Mouse (Mus musculus) MEL (cell line): ENCODE results near the gene Fam213a. TPM values are rescaled to one million over a fixed set of nuclear protein-coding genes. Genes with fewer than 3 reads are reported as not detected.

Experiments used
- DNase-seq: peaks from one replicate; pipeline ENCODE4 v3.0.0; 2011; ENCODE audit warnings: low read depth, low spot score
- H3K27ac ChIP-seq: 2 replicates; pipeline ENCODE4 v1.5.1; 2012; ENCODE audit warnings: low read depth, mild to moderate bottlenecking, control low read depth, low read length, moderate library complexity; ENCODE audit not compliant: control insufficient read depth
- H3K27me3 ChIP-seq, 2 experiments: fragments of 150-350 bp in 1 of 2; sonication (generic) in 1 of 2; 2 replicates each; pipeline ENCODE4 v1.6.1; 2012; ENCODE audit warnings: low read length in 2 of 2, mild to moderate bottlenecking in 2 of 2, improper control_type of control experiment in 1 of 2, moderate library complexity in 1 of 2; ENCODE audit not compliant: insufficient read depth in 2 of 2, control insufficient read depth in 1 of 2
- H3K36me3 ChIP-seq, 2 experiments: 2 replicates each; pipeline ENCODE4 v1.6.1; 2012 to 2014; ENCODE audit warnings: low read length in 2 of 2, improper control_type of control experiment in 1 of 2, inconsistent platforms in 1 of 2, mild to moderate bottlenecking in 1 of 2; ENCODE audit not compliant: insufficient read depth in 2 of 2, control insufficient read depth in 1 of 2
- H3K4me1 ChIP-seq, 2 experiments: fragments of 150-350 bp in 1 of 2; sonication (generic) in 1 of 2; 2 replicates each; pipeline ENCODE4 v1.6.1; 2012; ENCODE audit warnings: low read length in 2 of 2, improper control_type of control experiment in 1 of 2, mild to moderate bottlenecking in 1 of 2; ENCODE audit not compliant: insufficient read depth in 2 of 2, control insufficient read depth in 1 of 2
- H3K4me3 ChIP-seq, 2 experiments: fragments of 150-350 bp in 1 of 2; sonication (generic) in 1 of 2; 2 replicates each; pipeline ENCODE4 v1.5.1; 2012; ENCODE audit warnings: low read depth in 2 of 2, low read length in 2 of 2, mild to moderate bottlenecking in 2 of 2, moderate library complexity in 2 of 2, control low read depth in 1 of 2, improper control_type of control experiment in 1 of 2; ENCODE audit not compliant: control insufficient read depth in 1 of 2, insufficient read depth in 1 of 2
- H3K79me2 ChIP-seq: 2 replicates; pipeline ENCODE4 v1.6.1; 2012; ENCODE audit warnings: mild to moderate bottlenecking, low read length, moderate library complexity; ENCODE audit not compliant: control insufficient read depth, poor library complexity, insufficient read depth
- H3K9ac ChIP-seq: 2 replicates; pipeline ENCODE4 v1.6.1; 2012; ENCODE audit warnings: low read depth, mild to moderate bottlenecking, control low read depth, low read length, moderate library complexity; ENCODE audit not compliant: control insufficient read depth, poor library complexity, severe bottlenecking
- H3K9me3 ChIP-seq: fragments of 150-350 bp; sonication (generic); replicated peaks from 2 replicates; pipeline ENCODE4 v1.6.1; 2012; ENCODE audit warnings: mild to moderate bottlenecking, low read length, improper control_type of control experiment, moderate library complexity; ENCODE audit not compliant: insufficient read depth
- BHLHE40 ChIP-seq: IDR thresholded peaks from 2 replicates; pipeline ENCODE4 v1.6.1; 2012; ENCODE audit warnings: low read depth, mild to moderate bottlenecking, inconsistent platforms, low read length, improper control_type of control experiment, borderline replicate concordance
- CHD1 ChIP-seq: IDR thresholded peaks from 2 replicates; pipeline ENCODE4 v1.6.1; 2012; ENCODE audit warnings: low read depth, mild to moderate bottlenecking, inconsistent platforms, low read length, improper control_type of control experiment
- CHD2 ChIP-seq: IDR thresholded peaks from 2 replicates; pipeline ENCODE4 v1.6.1; 2011; ENCODE audit warnings: low read length, improper control_type of control experiment
- CTCF ChIP-seq, 3 experiments: IDR thresholded peaks in 2 of 3; conservative IDR thresholded peaks in 1 of 3; 2 replicates each; pipeline ENCODE4 v1.5.1; 2011 to 2012; ENCODE audit warnings: low read length in 3 of 3, low read depth in 2 of 3, mild to moderate bottlenecking in 2 of 3, improper control_type of control experiment in 1 of 3, inconsistent platforms in 1 of 3, mixed read lengths in 1 of 3, moderate library complexity in 1 of 3; ENCODE audit not compliant: control insufficient read depth in 1 of 3, insufficient read depth in 1 of 3, poor library complexity in 1 of 3, severe bottlenecking in 1 of 3
- E2F4 ChIP-seq: IDR thresholded peaks from 2 replicates; pipeline ENCODE4 v1.6.1; 2011; ENCODE audit warnings: low read depth, low read length, improper control_type of control experiment, borderline replicate concordance
- ETS1 ChIP-seq: IDR thresholded peaks from 2 replicates; pipeline ENCODE4 v1.6.1; 2012; ENCODE audit warnings: low read depth, mild to moderate bottlenecking, inconsistent platforms, low read length, improper control_type of control experiment, moderate library complexity
- HCFC1 ChIP-seq: IDR thresholded peaks from 2 replicates; pipeline ENCODE4 v1.6.1; 2012; ENCODE audit warnings: low read depth, mild to moderate bottlenecking, inconsistent platforms, low read length, improper control_type of control experiment, moderate library complexity
- JUND ChIP-seq: IDR thresholded peaks from 2 replicates; pipeline ENCODE4 v1.6.1; 2011; ENCODE audit warnings: low read depth, mild to moderate bottlenecking, improper control_type of control experiment, low read length
- MAFK ChIP-seq: IDR thresholded peaks from 2 replicates; pipeline ENCODE4 v1.6.1; 2011; ENCODE audit warnings: low read depth, mild to moderate bottlenecking, low read length, improper control_type of control experiment, borderline replicate concordance
- MAX ChIP-seq: IDR thresholded peaks from 2 replicates; pipeline ENCODE4 v1.6.1; 2011; ENCODE audit warnings: low read length, improper control_type of control experiment
- MEF2A ChIP-seq: IDR thresholded peaks from 2 replicates; pipeline ENCODE4 v1.6.1; 2014; ENCODE audit warnings: low read depth, mild to moderate bottlenecking, inconsistent platforms, low read length, improper control_type of control experiment; ENCODE audit not compliant: poor library complexity, insufficient replicate concordance, severe bottlenecking; ENCODE audit errors: extremely low read depth
- MXI1 ChIP-seq: IDR thresholded peaks from 2 replicates; pipeline ENCODE4 v1.6.1; 2011; ENCODE audit warnings: mild to moderate bottlenecking, low read depth, low read length, improper control_type of control experiment
- MYB ChIP-seq: IDR thresholded peaks from 2 replicates; pipeline ENCODE4 v1.6.1; 2011; ENCODE audit warnings: mild to moderate bottlenecking, low read depth, low read length, improper control_type of control experiment
- MYC ChIP-seq: IDR thresholded peaks from 2 replicates; pipeline ENCODE4 v1.6.1; 2011; ENCODE audit warnings: low read depth, mild to moderate bottlenecking, low read length, improper control_type of control experiment, moderate library complexity
- NRF1 ChIP-seq: IDR thresholded peaks from 2 replicates; pipeline ENCODE4 v1.6.1; 2014; ENCODE audit warnings: low read depth, mild to moderate bottlenecking, inconsistent platforms, low read length, improper control_type of control experiment, moderate library complexity; ENCODE audit not compliant: poor library complexity, insufficient read depth, severe bottlenecking
- POLR2A ChIP-seq, 2 experiments: IDR thresholded peaks; 2 replicates each; pipeline ENCODE4 v1.6.1; 2011 to 2012; ENCODE audit warnings: low read length in 2 of 2, mild to moderate bottlenecking in 2 of 2, control low read depth in 1 of 2, improper control_type of control experiment in 1 of 2, low read depth in 1 of 2, moderate library complexity in 1 of 2; ENCODE audit not compliant: control insufficient read depth in 1 of 2, insufficient read depth in 1 of 2, poor library complexity in 1 of 2
- POLR2AphosphoS2 ChIP-seq: IDR thresholded peaks from 2 replicates; pipeline ENCODE4 v1.6.1; 2011; ENCODE audit warnings: low read length, improper control_type of control experiment
- POLR2AphosphoS5 ChIP-seq: IDR thresholded peaks from 2 replicates; pipeline ENCODE4 v1.6.1; 2012; ENCODE audit warnings: low read depth, borderline replicate concordance, mild to moderate bottlenecking, inconsistent platforms, low read length, moderate library complexity, mixed read lengths
- RAD21 ChIP-seq: IDR thresholded peaks from 2 replicates; pipeline ENCODE4 v1.6.1; 2011; ENCODE audit warnings: mild to moderate bottlenecking, low read depth, low read length, improper control_type of control experiment
- RCOR1 ChIP-seq: IDR thresholded peaks from 2 replicates; pipeline ENCODE4 v1.6.1; 2012; ENCODE audit warnings: low read depth, mild to moderate bottlenecking, inconsistent platforms, low read length, improper control_type of control experiment
- SIN3A ChIP-seq: IDR thresholded peaks from 2 replicates; pipeline ENCODE4 v1.6.1; 2012; ENCODE audit warnings: low read length, improper control_type of control experiment, inconsistent platforms
- SMC3 ChIP-seq: IDR thresholded peaks from 2 replicates; pipeline ENCODE4 v1.6.1; 2011; ENCODE audit warnings: low read depth, low read length, improper control_type of control experiment
- TBP ChIP-seq: IDR thresholded peaks from 2 replicates; pipeline ENCODE4 v1.8.0; 2011; ENCODE audit warnings: low read depth, low read length, improper control_type of control experiment
- TCF12 ChIP-seq: IDR thresholded peaks from 2 replicates; pipeline ENCODE4 v1.6.1; 2014; ENCODE audit warnings: low read depth, mild to moderate bottlenecking, inconsistent platforms, low read length, improper control_type of control experiment, moderate library complexity
- UBTF ChIP-seq: IDR thresholded peaks from 2 replicates; pipeline ENCODE4 v1.6.1; 2012; ENCODE audit warnings: low read depth, mild to moderate bottlenecking, inconsistent platforms, low read length, improper control_type of control experiment, moderate library complexity, borderline replicate concordance; ENCODE audit not compliant: insufficient read depth
- ZC3H11A ChIP-seq: IDR thresholded peaks from 2 replicates; pipeline ENCODE4 v1.6.1; 2012; ENCODE audit warnings: low read depth, mild to moderate bottlenecking, inconsistent platforms, low read length, improper control_type of control experiment
- ZKSCAN1 ChIP-seq: IDR thresholded peaks from 2 replicates; pipeline ENCODE4 v1.6.1; 2012; ENCODE audit warnings: low read depth, mild to moderate bottlenecking, inconsistent platforms, low read length, improper control_type of control experiment, moderate library complexity
- ZMIZ1 ChIP-seq: IDR thresholded peaks from 2 replicates; pipeline ENCODE4 v1.6.1; 2012; ENCODE audit warnings: low read depth, mild to moderate bottlenecking, inconsistent platforms, low read length, improper control_type of control experiment, moderate library complexity
- ZNF384 ChIP-seq: IDR thresholded peaks from 2 replicates; pipeline ENCODE4 v1.6.1; 2012; ENCODE audit warnings: low read depth, mild to moderate bottlenecking, inconsistent platforms, low read length, improper control_type of control experiment
- polyA plus RNA-seq, 2 experiments: library from polyadenylated mRNA; stranded (reverse) in 1 of 2; unstranded in 1 of 2; fragments of >175 nt in 1 of 2; fragments of >200 nt in 1 of 2; gene quantifications; 2 replicates each; pipeline versions ENCODE4 v1.2.1 to v1.2.4; 2012; ENCODE audit warnings: low replicate concordance in 2 of 2, low read depth in 1 of 2; ENCODE audit not compliant: insufficient read length in 2 of 2, insufficient read depth in 1 of 2, missing spikeins in 1 of 2
- total RNA-seq: library from RNA; depleted of rRNA; stranded (reverse); fragments of 300-350 nt; gene quantifications from 2 replicates; pipeline ENCODE4 v1.2.3, GENCODE M21; 2012

Fam213a gene
- total and polyA plus RNA-seq, 3 experiments: 19.2 to 28.5 TPM; not detected in 1

DNA sequence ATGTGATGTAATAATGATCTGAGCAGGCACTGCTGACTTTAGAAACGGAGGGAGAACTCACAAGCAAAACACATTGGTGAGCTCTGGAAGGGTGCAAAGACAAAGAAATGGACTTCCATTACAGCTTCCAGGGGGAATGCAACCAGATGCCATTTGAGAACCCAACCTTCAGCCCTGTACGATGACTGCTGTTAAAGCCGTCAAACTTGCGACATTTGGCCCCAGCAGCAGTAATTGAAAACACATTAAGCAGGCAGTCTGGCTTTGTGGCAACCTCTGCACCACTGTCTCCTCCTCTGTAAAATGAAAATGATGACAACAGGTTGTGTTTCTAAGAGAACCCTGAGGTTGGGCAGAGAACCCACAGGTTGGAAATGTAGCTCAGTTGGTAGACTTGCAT, 12.8 kb downstream of the Fam213a start:
- TF ChIP-seq MXI1: no peak
- TF ChIP-seq ETS1: no peak
- TF ChIP-seq SIN3A: no peak
- TF ChIP-seq E2F4: no peak
- no peak for TF ChIP-seq MYC
- TF ChIP-seq MAX: no peak
- no peak for TF ChIP-seq POLR2AphosphoS5
- no peak for TF ChIP-seq MAFK
- no peak for TF ChIP-seq TBP
- no peak for TF ChIP-seq ZNF384
- no peak for TF ChIP-seq BHLHE40
- no peak for TF ChIP-seq CTCF (IDR thresholded peaks at IDR 0.05 in 2 of 3, conservative IDR thresholded peaks at IDR 0.05 in 1 of 3; ENCODE audit: control insufficient read depth in 1 of 3, insufficient read depth in 1 of 3, low read depth in 2 of 3, low read length in 3 of 3, poor library complexity in 1 of 3, severe bottlenecking in 1 of 3)
- no peak for TF ChIP-seq MYB
- TF ChIP-seq MEF2A: no peak
- no peak for TF ChIP-seq JUND
- no peak for TF ChIP-seq CHD2
- no peak for TF ChIP-seq NRF1
- TF ChIP-seq RCOR1: no peak
- TF ChIP-seq ZMIZ1: no peak
- TF ChIP-seq, all 39 proteins: peak for 0
- Histone ChIP-seq H3K9ac (no peak overlapping the region), H3K27ac (no peak overlapping the region), H3K9me3 (no peaks in the 10 kb centered on the region), H3K4me3 (no peak overlapping the region), H3K36me3 (no peaks in the 10 kb centered on the region), H3K4me1 (no peaks in the 10 kb centered on the region; a peak in 1 of 4 replicates), H3K27me3 (no peaks in the 10 kb centered on the region), H3K79me2 (no peaks in the 10 kb centered on the region)
- DNase-seq: no peak

DNA sequence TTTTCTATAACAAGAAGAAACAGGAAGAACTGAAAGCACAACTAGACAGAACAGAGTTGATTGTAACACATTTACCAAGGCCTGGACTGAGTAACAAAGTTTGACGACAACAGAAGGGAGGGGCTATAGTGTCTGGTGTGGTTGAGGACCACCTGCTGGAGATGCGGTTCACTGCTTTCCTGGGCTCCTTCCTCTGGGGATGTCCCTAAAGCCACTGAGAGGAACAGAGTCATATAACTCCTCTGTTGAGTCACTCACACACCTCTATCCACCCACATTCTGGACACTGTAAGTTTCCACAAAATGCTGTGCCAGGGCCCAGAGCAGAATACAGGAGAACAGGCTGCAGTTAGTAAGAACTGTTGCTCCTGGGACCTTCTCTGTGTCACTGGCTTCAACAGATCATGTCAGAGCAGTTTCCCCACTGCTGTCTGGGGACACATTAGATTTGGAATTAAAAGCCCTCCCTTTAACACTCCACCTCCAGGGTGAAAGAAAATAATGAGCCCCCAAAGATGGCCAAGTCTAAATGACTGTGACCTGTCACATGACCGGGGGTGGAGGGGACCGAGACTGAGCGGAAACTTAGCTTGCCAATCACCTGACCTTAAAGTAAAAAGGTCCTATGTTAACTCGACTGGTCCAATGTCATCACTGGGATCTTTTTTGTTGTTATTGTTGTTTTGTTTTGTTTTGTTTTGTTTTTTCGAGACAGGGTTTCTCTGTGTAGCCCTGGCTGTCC, 13.5 kb downstream of the Fam213a start:
- DNase-seq: no peak
- H3K27me3 ChIP-seq: no peaks in the 10 kb centered on the region
- H3K9ac ChIP-seq: no peak overlapping the region
- no peak for TF ChIP-seq SMC3
- TF ChIP-seq HCFC1: no peak
- no peak for TF ChIP-seq MEF2A
- no peak for TF ChIP-seq UBTF
- TF ChIP-seq BHLHE40: no peak
- no peak for TF ChIP-seq MYC
- no peak for TF ChIP-seq CHD1
- TF ChIP-seq NRF1: no peak
- TF ChIP-seq ZMIZ1: no peak
- no peak for TF ChIP-seq ZC3H11A
- TF ChIP-seq ZKSCAN1: no peak
- TF ChIP-seq MAFK: no peak
- no peak for TF ChIP-seq JUND
- no peak for TF ChIP-seq POLR2A (IDR thresholded peaks at IDR 0.05; ENCODE audit: control insufficient read depth in 1 of 2, insufficient read depth in 1 of 2, low read depth in 1 of 2, low read length in 2 of 2, poor library complexity in 1 of 2)
- TF ChIP-seq RAD21: no peak
- TF ChIP-seq MXI1: no peak
- TF ChIP-seq CHD2: no peak
- TF ChIP-seq POLR2AphosphoS2: no peak
- no peak for TF ChIP-seq TCF12
- no peak for TF ChIP-seq ZNF384
- TF ChIP-seq, all 39 proteins: peak for 0
- Histone ChIP-seq H3K27ac (no peak overlapping the region), H3K9me3 (no peaks in the 10 kb centered on the region), H3K36me3 (no peaks in the 10 kb centered on the region), H3K4me3 (no peak overlapping the region), H3K79me2 (no peaks in the 10 kb centered on the region), H3K4me1 (no peaks in the 10 kb centered on the region)
